Mouse (Mus musculus): ENCODE data around the gene Sephs1. TPM values are rescaled to one million over a fixed set of nuclear protein-coding genes. Genes with fewer than 3 reads are reported as not detected.

The Sephs1 gene
- total and polyA plus RNA-seq, 3 experiments, result 9.0 to 55.8 (median 42.6) TPM

DNA sequence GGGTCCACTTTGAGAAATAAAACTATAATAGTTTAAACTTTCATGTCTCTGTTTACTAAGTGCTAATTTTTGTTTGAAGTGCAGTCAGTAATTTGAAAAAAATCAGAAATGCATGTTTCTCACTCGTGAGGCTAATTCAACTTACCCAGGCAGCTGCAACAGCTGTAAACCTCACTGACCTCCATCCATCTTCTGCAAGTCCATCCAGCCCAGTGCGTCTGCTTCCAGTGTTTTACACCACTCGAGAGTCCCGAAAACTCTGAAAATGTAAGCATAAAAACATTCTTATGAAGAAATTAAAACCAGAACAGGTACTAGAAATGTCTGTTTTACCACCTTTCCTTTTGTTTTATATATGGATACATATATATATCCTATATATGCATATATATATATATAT lies 29.2 kb downstream of the Sephs1 start:
- TF ChIP-seq CTCF (IDR thresholded peaks at IDR 0.05; ENCODE audit: low read depth, low read length) (no peak), POLR2AphosphoS5 (IDR thresholded peaks at IDR 0.05; ENCODE audit: insufficient replicate concordance, low read depth, low read length) (no peak), GATA1 (IDR thresholded peaks at IDR 0.05; ENCODE audit: borderline replicate concordance, low read length) (no peak), TAL1 (conservative IDR thresholded peaks at IDR 0.05; ENCODE audit: low read depth, low read length) (no peak), GATA2 (IDR thresholded peaks at IDR 0.05; ENCODE audit: borderline replicate concordance, low read depth, low read length) (no peak)
- H3K27me3 ChIP-seq (ENCODE audit: insufficient read depth, low read length), result no peaks in the 10 kb centered on the region
- peaks cover 33% of the 10 kb centered on the region for H3K4me1 ChIP-seq (ENCODE audit: insufficient read depth, low read depth, low read length)
- ATAC-seq (ENCODE audit: extremely low read depth, insufficient number of reproducible peaks, low FRiP score, poor library complexity, severe bottlenecking) (no peak), DNase-seq (ENCODE audit: low spot score) (no peak)
- H3K9me3 ChIP-seq (replicated peaks), result no peaks in the 10 kb centered on the region
- H3K36me3 ChIP-seq (replicated peaks), result peaks cover 37% of the 10 kb centered on the region
- no peak overlapping the region for H3K4me3 ChIP-seq (ENCODE audit: low read depth, low read length)

- H3K36me3 ChIP-seq (replicated peaks), result peaks cover 10% of the 10 kb centered on the region
- ATAC-seq (ENCODE audit: extremely low read depth, insufficient number of reproducible peaks, low FRiP score, poor library complexity, severe bottlenecking) (no peak), DNase-seq (ENCODE audit: low spot score) (no peak)
- H3K4me1 ChIP-seq (ENCODE audit: insufficient read depth, low read depth, low read length), result peaks cover 35% of the 10 kb centered on the region
- H3K27me3 ChIP-seq (ENCODE audit: insufficient read depth, low read length), result no peaks in the 10 kb centered on the region
- TF ChIP-seq GATA1 (IDR thresholded peaks at IDR 0.05; ENCODE audit: borderline replicate concordance, low read length) (no peak), POLR2AphosphoS5 (IDR thresholded peaks at IDR 0.05; ENCODE audit: insufficient replicate concordance, low read depth, low read length) (no peak), GATA2 (IDR thresholded peaks at IDR 0.05; ENCODE audit: borderline replicate concordance, low read depth, low read length) (no peak), TAL1 (conservative IDR thresholded peaks at IDR 0.05; ENCODE audit: low read depth, low read length) (no peak), CTCF (IDR thresholded peaks at IDR 0.05; ENCODE audit: low read depth, low read length) (no peak)
- no peak overlapping the region for H3K4me3 ChIP-seq (ENCODE audit: low read depth, low read length)
- no peaks in the 10 kb centered on the region for H3K9me3 ChIP-seq (replicated peaks)
These were observed 32.6 kb downstream of the Sephs1 start for GRCm38 (mm10) chr2:4913949-4914348.

DNA sequence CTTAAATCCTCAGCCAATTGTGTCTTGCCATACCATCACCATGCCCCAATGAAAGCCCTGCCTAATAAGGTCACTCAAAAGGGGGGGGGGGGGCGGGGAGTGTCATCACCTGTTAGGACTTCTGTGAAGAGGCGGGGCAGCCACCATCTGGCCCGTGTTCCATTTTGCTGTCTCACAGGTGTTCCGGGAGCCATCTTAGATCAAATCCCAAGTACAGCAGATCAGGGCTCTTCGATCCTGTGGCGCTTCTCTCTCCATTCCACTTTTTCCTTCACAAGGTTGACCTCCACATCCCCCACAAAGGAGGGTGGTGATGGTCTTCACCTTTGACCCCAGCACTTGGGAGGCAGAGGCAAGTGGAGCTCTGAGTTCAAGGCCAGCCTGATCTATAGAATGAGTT lies 34.7 kb downstream of the Sephs1 start:
- no peak overlapping the region for H3K4me3 ChIP-seq (ENCODE audit: low read depth, low read length)
- TF ChIP-seq CTCF (IDR thresholded peaks at IDR 0.05; ENCODE audit: low read depth, low read length) (no peak), GATA1 (IDR thresholded peaks at IDR 0.05; ENCODE audit: borderline replicate concordance, low read length) (no peak), TAL1 (conservative IDR thresholded peaks at IDR 0.05; ENCODE audit: low read depth, low read length) (no peak), POLR2AphosphoS5 (IDR thresholded peaks at IDR 0.05; ENCODE audit: insufficient replicate concordance, low read depth, low read length) (no peak), GATA2 (IDR thresholded peaks at IDR 0.05; ENCODE audit: borderline replicate concordance, low read depth, low read length) (no peak)
- H3K4me1 ChIP-seq (ENCODE audit: insufficient read depth, low read depth, low read length), result peaks cover 42% of the 10 kb centered on the region
- ATAC-seq (ENCODE audit: extremely low read depth, insufficient number of reproducible peaks, low FRiP score, poor library complexity, severe bottlenecking) (no peak), DNase-seq (ENCODE audit: low spot score) (no peak)
- H3K36me3 ChIP-seq (replicated peaks), result no peaks in the 10 kb centered on the region
- no peaks in the 10 kb centered on the region for H3K27me3 ChIP-seq (ENCODE audit: insufficient read depth, low read length)
- H3K9me3 ChIP-seq (replicated peaks), result no peaks in the 10 kb centered on the region

DNA sequence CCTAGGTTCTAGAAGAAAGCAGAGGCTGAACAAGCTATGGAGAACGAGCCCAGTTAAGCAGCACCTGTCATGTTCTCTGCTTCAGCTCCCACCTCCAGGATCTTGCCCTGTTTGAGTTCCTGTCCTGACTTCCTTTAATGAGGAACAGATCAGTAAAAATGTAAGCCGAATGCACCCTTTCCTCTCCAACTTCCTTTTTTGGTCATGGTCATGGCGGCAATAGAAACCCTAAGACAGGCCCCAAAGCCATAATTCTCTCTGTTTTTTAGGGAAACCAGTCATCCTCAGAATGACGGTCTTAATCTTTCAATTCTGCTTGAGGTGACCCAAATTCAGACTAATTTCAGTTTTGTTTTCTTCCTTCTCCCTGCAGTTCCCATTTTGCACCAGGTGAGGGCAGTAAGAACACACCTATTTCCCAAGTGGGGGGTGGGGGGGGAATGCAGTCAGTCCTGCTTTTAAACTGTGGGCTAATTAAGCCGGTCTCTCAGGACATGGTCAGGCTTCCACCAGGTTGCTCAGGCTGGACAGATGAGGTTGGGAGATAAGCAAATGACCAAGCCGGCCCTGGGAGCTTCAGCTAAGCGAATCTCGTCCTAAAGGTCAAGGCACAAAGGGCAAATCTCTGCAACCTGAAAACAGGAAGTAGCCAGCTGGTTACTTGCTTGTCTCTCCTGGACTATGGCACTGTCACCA lies 36.1 kb downstream of the Sephs1 start:
- ATAC-seq (ENCODE audit: extremely low read depth, insufficient number of reproducible peaks, low FRiP score, poor library complexity, severe bottlenecking), result no peak

DNA sequence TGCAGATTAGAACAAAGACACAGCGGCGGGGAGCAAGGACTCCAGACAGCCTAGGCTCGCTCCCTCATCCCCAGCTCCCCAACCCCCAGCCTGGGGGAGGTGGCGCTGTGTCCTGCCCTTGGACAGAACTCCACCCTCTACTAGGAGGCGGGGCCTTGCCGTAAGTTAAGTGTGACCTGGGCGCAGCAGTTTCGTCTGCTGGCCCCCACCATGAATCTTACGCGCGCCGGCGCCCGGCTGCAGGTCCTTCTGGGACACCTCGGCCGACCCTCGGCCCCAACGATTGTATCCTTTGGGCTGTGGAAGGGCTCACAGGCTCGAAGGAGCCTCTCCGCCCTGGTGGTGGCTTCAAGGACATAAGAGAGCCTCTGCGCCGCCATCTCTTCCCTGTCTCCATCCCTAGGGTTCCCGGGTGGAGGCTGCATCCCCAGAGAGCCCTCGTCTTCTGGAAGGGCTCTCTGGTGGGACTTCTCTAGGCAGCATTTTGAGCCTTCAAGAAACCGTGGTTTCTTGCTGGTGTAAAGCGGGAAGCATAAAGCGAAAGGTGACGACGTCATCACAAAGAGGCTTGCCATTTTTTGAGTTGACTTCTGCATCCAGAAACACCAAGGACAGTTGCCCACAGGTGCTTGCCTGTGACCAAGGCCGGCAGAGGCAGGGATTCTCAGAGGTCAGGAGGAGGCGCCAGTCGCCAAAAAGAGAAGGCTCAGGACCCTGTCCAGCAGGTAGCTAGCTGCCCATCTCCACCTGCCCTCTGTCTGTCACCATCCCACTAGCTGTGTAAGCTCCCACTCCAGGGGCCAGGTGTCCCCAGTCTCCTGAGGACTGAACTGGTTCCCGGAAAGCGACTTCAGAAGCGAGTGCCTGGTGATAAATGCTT lies 37.7 kb downstream of the Sephs1 start, which contains the start of gene Phyh:
TSS of gene Phyh (plus strand) at position 160 of the 880 bp plus-strand sequence.
- Histone ChIP-seq H3K36me3 (replicated peaks) (no peaks in the 10 kb centered on the region), H3K9me3 (replicated peaks) (no peaks in the 10 kb centered on the region), H3K27me3 (ENCODE audit: insufficient read depth, low read length) (no peaks in the 10 kb centered on the region), H3K4me1 (ENCODE audit: insufficient read depth, low read depth, low read length) (peaks cover 32% of the 10 kb centered on the region), H3K4me3 (ENCODE audit: low read depth, low read length) (peak within 1 kb of the TSS; percentile 75)
- peak; percentile 93 for ATAC-seq (ENCODE audit: extremely low read depth, insufficient number of reproducible peaks, low FRiP score, poor library complexity, severe bottlenecking)
- no peak for TF ChIP-seq TAL1 (conservative IDR thresholded peaks at IDR 0.05; ENCODE audit: low read depth, low read length)
- TF ChIP-seq POLR2AphosphoS5 (IDR thresholded peaks at IDR 0.05; ENCODE audit: insufficient replicate concordance, low read depth, low read length), result no peak
- no peak for TF ChIP-seq GATA2 (IDR thresholded peaks at IDR 0.05; ENCODE audit: borderline replicate concordance, low read depth, low read length)
- no peak for TF ChIP-seq CTCF (IDR thresholded peaks at IDR 0.05; ENCODE audit: low read depth, low read length)
- TF ChIP-seq GATA1 (IDR thresholded peaks at IDR 0.05; ENCODE audit: borderline replicate concordance, low read length), result no peak
- peak; percentile 85 for DNase-seq (ENCODE audit: low spot score)

More for the DNA sequence above, 36.1 kb downstream of the Sephs1 start:
- Histone ChIP-seq H3K36me3 (replicated peaks) (no peaks in the 10 kb centered on the region), H3K4me3 (ENCODE audit: low read depth, low read length) (peak overlapping the region; percentile 36; the same call in 1 of the 2 replicates), H3K4me1 (ENCODE audit: insufficient read depth, low read depth, low read length) (peaks cover 42% of the 10 kb centered on the region), H3K27me3 (ENCODE audit: insufficient read depth, low read length) (no peaks in the 10 kb centered on the region), H3K9me3 (replicated peaks) (no peaks in the 10 kb centered on the region)
- DNase-seq (ENCODE audit: low spot score), result peak; percentile 21
- TF ChIP-seq CTCF (IDR thresholded peaks at IDR 0.05; ENCODE audit: low read depth, low read length), result peak; percentile 46
- no peak for TF ChIP-seq POLR2AphosphoS5 (IDR thresholded peaks at IDR 0.05; ENCODE audit: insufficient replicate concordance, low read depth, low read length)

- ATAC-seq (ENCODE audit: extremely low read depth, insufficient number of reproducible peaks, low FRiP score, poor library complexity, severe bottlenecking) (no peak), DNase-seq (ENCODE audit: low spot score) (no peak)
- TF ChIP-seq GATA1 (IDR thresholded peaks at IDR 0.05; ENCODE audit: borderline replicate concordance, low read length) (no peak), POLR2AphosphoS5 (IDR thresholded peaks at IDR 0.05; ENCODE audit: insufficient replicate concordance, low read depth, low read length) (no peak), GATA2 (IDR thresholded peaks at IDR 0.05; ENCODE audit: borderline replicate concordance, low read depth, low read length) (no peak), TAL1 (conservative IDR thresholded peaks at IDR 0.05; ENCODE audit: low read depth, low read length) (no peak), CTCF (IDR thresholded peaks at IDR 0.05; ENCODE audit: low read depth, low read length) (no peak)
- Histone ChIP-seq H3K4me1 (ENCODE audit: insufficient read depth, low read depth, low read length) (peaks cover 31% of the 10 kb centered on the region), H3K36me3 (replicated peaks) (no peaks in the 10 kb centered on the region), H3K27me3 (ENCODE audit: insufficient read depth, low read length) (no peaks in the 10 kb centered on the region), H3K4me3 (ENCODE audit: low read depth, low read length) (no peak overlapping the region), H3K9me3 (replicated peaks) (peaks cover 3% of the 10 kb centered on the region; the same call in 1 of the 2 replicates)
These were observed 39.7 kb downstream of the Sephs1 start for GRCm38 (mm10) chr2:4921019-4921418.
